Comparison of ENCODE assay signal across 8 mouse cellular contexts in genomic region chr17:56476402-56476752, GRCm38 (mm10). TPM values are rescaled to one million over a fixed set of nuclear protein-coding genes. Genes with fewer than 3 reads are reported as not detected.
DNase-seq lines count a peak whose midpoint lies in the region; ATAC-seq and TF ChIP-seq lines count a peak whose summit lies in the region.

TSS of gene Ptprs (minus strand) at chr17:56476483.

- H3K4me1 ChIP-seq in G1E (ENCODE audit: insufficient read depth, low read depth, low read length): peaks cover 66% of the 10 kb centered on the region
- H3K4me1 ChIP-seq in lung, embryonic 14.5 days (ENCODE audit: insufficient read depth): peaks cover 24% of the 10 kb centered on the region
- peaks cover 53% of the 10 kb centered on the region for H3K4me1 ChIP-seq in olfactory bulb, adult 2 months (ENCODE audit: control insufficient read depth, insufficient read depth, low read length)

- ATAC-seq in G1E (ENCODE audit: extremely low read depth, insufficient number of reproducible peaks, low FRiP score, poor library complexity, severe bottlenecking): no peak
- ATAC-seq in frontal cortex, adult (ENCODE audit: low TSS enrichment): peak; percentile 64
- ATAC-seq in hematopoietic stem cell, adult 5-6 weeks (replicated peaks in 1 of 2; ENCODE audit: insufficient read depth in 1 of 2, low FRiP score in 2 of 2, low TSS enrichment in 1 of 2, low read depth in 1 of 2, poor library complexity in 2 of 2, severe bottlenecking in 2 of 2): peak; percentile 34 to 36; a peak in 3 of 4 replicates
- peak; percentile 78 for ATAC-seq in lung, embryonic 14.5 days (ENCODE audit: insufficient read depth)

- H3K9me3 ChIP-seq in G1E (replicated peaks): peaks cover 30% of the 10 kb centered on the region
- 0 out of 2 replicates have a peak, but pooled peaks cover 4% of the 10 kb centered on the region for H3K9me3 ChIP-seq in lung, embryonic 14.5 days (ENCODE audit: low read depth, low read length)

- H3K36me3 ChIP-seq in G1E (replicated peaks): no peaks in the 10 kb centered on the region
- no peaks in the 10 kb centered on the region for H3K36me3 ChIP-seq in lung, embryonic 14.5 days (ENCODE audit: insufficient read depth)

- no peak for DNase-seq in G1E (ENCODE audit: low spot score)
- DNase-seq in cerebellum, adult 18-20 months: peak; percentile 97 to 99
- DNase-seq in layer of hippocampus, adult 8-10 months (ENCODE audit: low spot score in 2 of 2): peak; percentile 97 to 98
- peak; percentile 97 for DNase-seq in lung, embryonic 14.5 days
- peak; percentile 84 to 86 for DNase-seq in thymus, adult 18-20 months

- TF ChIP-seq POLR2A in olfactory bulb, adult 2 months (IDR thresholded peaks at IDR 0.05; ENCODE audit: insufficient read depth, low read depth, low read length): no peak

- under 1% methylated on average over 27 of the region's 27 CpGs for WGBS in lung, embryonic 14.5 days
- under 1% methylated on average over 27 of the region's 27 CpGs for WGBS in olfactory bulb, adult 2 months

- H3K4me3 ChIP-seq in G1E (ENCODE audit: low read depth, low read length): no peak within 1 kb of the TSS; the same call in 1 of the 2 replicates
- peak within 1 kb of the TSS; percentile 80 for H3K4me3 ChIP-seq in lung, embryonic 14.5 days (ENCODE audit: low read depth, low read length)
- peak within 1 kb of the TSS; percentile 89 for H3K4me3 ChIP-seq in olfactory bulb, adult 2 months (ENCODE audit: insufficient read depth, low read depth, low read length)

- no peak for TF ChIP-seq CTCF in G1E (IDR thresholded peaks at IDR 0.05; ENCODE audit: low read depth, low read length)
- no peak for TF ChIP-seq CTCF in lung, embryonic 14.5 days (IDR thresholded peaks at IDR 0.05; ENCODE audit: low read depth)
- no peak for TF ChIP-seq CTCF in olfactory bulb, adult 2 months (IDR thresholded peaks at IDR 0.05; ENCODE audit: insufficient read depth, low read depth, low read length)

- H3K27ac ChIP-seq in lung, embryonic 14.5 days (ENCODE audit: low read depth): peak within 1 kb of the TSS; percentile 86
- H3K27ac ChIP-seq in olfactory bulb, adult 2 months (ENCODE audit: insufficient read depth, low read depth, low read length): peak within 1 kb of the TSS; percentile 86

- H3K9ac ChIP-seq in lung, embryonic 14.5 days: peak within 1 kb of the TSS; percentile 74

- H3K27me3 ChIP-seq in G1E (ENCODE audit: insufficient read depth, low read length): peaks cover 69% of the 10 kb centered on the region
- peaks cover 31% of the 10 kb centered on the region for H3K27me3 ChIP-seq in lung, embryonic 14.5 days (ENCODE audit: insufficient read depth, low read length)

- peak within 1 kb of the TSS; percentile 99 for H3K4me2 ChIP-seq in lung, embryonic 14.5 days

RNA-seq across cellular contexts. Expression of gene Ptprs, which starts in this region (rescaled TPM):
- 70.5 and 77.2 TPM in 2 replicates for total RNA-seq in G1E (2014; fragmentation: Nextera tagmentation)
- total RNA-seq in G1E (2017): 16.4 and 16.7 TPM in 2 replicates
- polyA plus RNA-seq in G1E (2012): 83.6 and 90.8 TPM in 2 replicates
- 67.9 and 85.5 TPM in 2 replicates for total RNA-seq in hematopoietic stem cell, adult 5-6 weeks (2017)
- 100 to 1,000 TPM; 605 to 694 (median 657) TPM for total RNA-seq in layer of hippocampus, adult 8-10 months (2022)
- 96.8 and 112 TPM in 2 replicates for polyA plus RNA-seq in lung, embryonic 14.5 days (2014; fragmentation: Nextera tagmentation; extraction: Ambion mirVana)
- polyA plus RNA-seq in olfactory bulb, adult 2 months (2012; ENCODE audit: insufficient read depth, insufficient read length, low replicate concordance, missing spikeins): 198 and 241 TPM in 2 replicates
